8 mouse cellular contexts compared by ENCODE assay signal in the genomic region with DNA sequence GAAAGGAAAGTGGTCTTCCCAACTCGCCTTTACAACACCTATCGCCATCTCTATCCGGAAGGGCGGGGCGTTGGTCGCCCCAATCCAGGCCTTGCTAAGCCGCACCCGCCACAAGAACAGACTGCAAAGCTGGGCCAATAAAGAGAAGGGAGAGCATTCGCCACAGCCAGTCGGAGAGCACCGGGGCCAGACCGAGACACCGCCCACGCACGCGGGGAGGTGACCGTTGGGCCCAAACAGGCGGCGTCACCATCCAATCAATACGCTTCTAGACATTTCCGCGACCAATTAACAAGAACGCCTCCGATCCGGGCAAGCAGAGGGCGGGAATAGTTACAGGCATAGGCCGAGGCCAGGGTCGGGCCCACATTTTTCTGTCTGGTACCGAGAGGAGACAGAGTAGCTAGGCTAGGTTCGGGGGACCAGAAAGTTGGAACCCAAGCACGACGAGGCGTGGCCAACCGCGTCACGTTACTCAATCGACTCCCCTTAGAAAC. TPM values are rescaled to one million over a fixed set of nuclear protein-coding genes. Genes with fewer than 3 reads are reported as not detected.
DNase-seq lines count a peak whose midpoint lies in the region; ATAC-seq and TF ChIP-seq lines count a peak whose summit lies in the region.

No protein-coding gene starts in this region.

- H3K4me2 ChIP-seq in heart, embryonic 11.5 days: peak overlapping the region; percentile 83
- H3K4me2 ChIP-seq in kidney, embryonic 16.5 days (replicated peaks; ENCODE audit: low read depth, low read length): peak overlapping the region; percentile 60
- peak overlapping the region; percentile 97 for H3K4me2 ChIP-seq in myocyte (ENCODE audit: low read depth)

- peak; percentile 95 for ATAC-seq in heart, embryonic 11.5 days (replicated peaks; ENCODE audit: insufficient number of reproducible peaks, low FRiP score, low TSS enrichment)
- ATAC-seq in kidney, embryonic 16.5 days (ENCODE audit: low FRiP score, low TSS enrichment): peak; percentile 96

- H3K4me1 ChIP-seq in erythroblast, embryonic 14.5 days (ENCODE audit: control insufficient read depth): peaks cover 59% of the 10 kb centered on the region
- peaks cover 14% of the 10 kb centered on the region for H3K4me1 ChIP-seq in heart, embryonic 11.5 days (ENCODE audit: control insufficient read depth, insufficient read depth, low read length)
- H3K4me1 ChIP-seq in kidney, embryonic 16.5 days (ENCODE audit: insufficient read depth, low read length): peaks cover 18% of the 10 kb centered on the region
- peaks cover 8% of the 10 kb centered on the region; the same call in 1 of the 2 replicates for H3K4me1 ChIP-seq in liver, adult 2 months (ENCODE audit: control insufficient read depth, insufficient read depth, low read length)

- H3K36me3 ChIP-seq in C2C12 (ENCODE audit: control insufficient read depth, insufficient read depth) (peaks cover 24% of the 10 kb centered on the region), myocyte (ENCODE audit: control insufficient read depth, insufficient read depth) (peaks cover 10% of the 10 kb centered on the region)
- H3K36me3 ChIP-seq in erythroblast, embryonic 14.5 days (ENCODE audit: control insufficient read depth): peaks cover 40% of the 10 kb centered on the region
- peaks cover 7% of the 10 kb centered on the region; the same call in 1 of the 2 replicates for H3K36me3 ChIP-seq in heart, embryonic 11.5 days (ENCODE audit: control insufficient read depth, insufficient read depth, low read length)
- H3K36me3 ChIP-seq in kidney, embryonic 16.5 days (ENCODE audit: insufficient read depth, low read length): peaks cover 7% of the 10 kb centered on the region; the same call in 1 of the 2 replicates
- peaks cover 6% of the 10 kb centered on the region for H3K36me3 ChIP-seq in liver, adult 2 months (ENCODE audit: control insufficient read depth, insufficient read depth, low read length)
- peaks cover 5% of the 10 kb centered on the region for H3K36me3 ChIP-seq in splenic B cell, adult 2 months (ENCODE audit: control insufficient read depth, insufficient read depth, low read length, poor library complexity, severe bottlenecking)

- H3K27ac ChIP-seq in heart, embryonic 11.5 days (ENCODE audit: low read depth, low read length): peak overlapping the region; percentile 99
- H3K27ac ChIP-seq in kidney, embryonic 16.5 days (ENCODE audit: low read length): peak overlapping the region; percentile 99
- peak overlapping the region; percentile 87 for H3K27ac ChIP-seq in liver, adult 2 months (replicated peaks; ENCODE audit: insufficient read depth, low read depth, low read length)

- H3K27me3 ChIP-seq in C2C12 (ENCODE audit: control insufficient read depth, insufficient read depth, insufficient read length) (no peaks in the 10 kb centered on the region), myocyte (ENCODE audit: control insufficient read depth, insufficient read depth, insufficient read length) (no peaks in the 10 kb centered on the region)
- no peaks in the 10 kb centered on the region for H3K27me3 ChIP-seq in erythroblast, embryonic 14.5 days (ENCODE audit: control insufficient read depth)
- no peaks in the 10 kb centered on the region for H3K27me3 ChIP-seq in heart, embryonic 11.5 days (ENCODE audit: control insufficient read depth, insufficient read depth, low read length)
- H3K27me3 ChIP-seq in kidney, embryonic 16.5 days (ENCODE audit: insufficient read depth, low read length): no peaks in the 10 kb centered on the region
- no peaks in the 10 kb centered on the region for H3K27me3 ChIP-seq in liver, adult 2 months (ENCODE audit: control insufficient read depth, insufficient read depth, low read length)
- no peaks in the 10 kb centered on the region for H3K27me3 ChIP-seq in splenic B cell, adult 2 months (ENCODE audit: control insufficient read depth, insufficient read depth, low read length, poor library complexity, severe bottlenecking)

- peak overlapping the region; percentile 99 for H3K4me3 ChIP-seq in C2C12 (ENCODE audit: insufficient read depth, poor library complexity, severe bottlenecking)
- H3K4me3 ChIP-seq in erythroblast, embryonic 14.5 days (replicated peaks): peak overlapping the region; percentile 79
- H3K4me3 ChIP-seq in heart, embryonic 11.5 days (ENCODE audit: low read depth, low read length): peak overlapping the region; percentile 98
- H3K4me3 ChIP-seq in kidney, embryonic 16.5 days (ENCODE audit: low read length): peak overlapping the region; percentile 97
- H3K4me3 ChIP-seq in liver, adult 2 months (ENCODE audit: insufficient read depth, low read depth, low read length): peak overlapping the region; percentile 75
- peak overlapping the region; percentile 57 for H3K4me3 ChIP-seq in myocyte

- peak overlapping the region; percentile 99 for H3K9ac ChIP-seq in heart, embryonic 11.5 days (ENCODE audit: low read depth, low read length)
- H3K9ac ChIP-seq in kidney, embryonic 16.5 days (replicated peaks; ENCODE audit: low read length): peak overlapping the region; percentile 99
- H3K9ac ChIP-seq in liver, adult 2 months (ENCODE audit: low read depth, low read length): peak overlapping the region; percentile 88

- H3ac ChIP-seq in C2C12 (ENCODE audit: control insufficient read depth, insufficient read length, low read depth): peak overlapping the region; percentile 88
- H3ac ChIP-seq in myocyte (ENCODE audit: control insufficient read depth, insufficient read length): peak overlapping the region; percentile 46

- peak; percentile 100 for DNase-seq in brain, embryonic 14.5 days (ENCODE audit: low read depth)
- peak; percentile 95 for DNase-seq in liver, adult 2 months (ENCODE audit: extremely low read depth, low read depth, low spot score)
- peak; percentile 99 for DNase-seq in splenic B cell, adult 2 months (ENCODE audit: low read depth, low spot score)

- no peak for TF ChIP-seq CTCF in C2C12 (IDR thresholded peaks at IDR 0.05; ENCODE audit: control insufficient read depth, insufficient read depth, insufficient read length)
- no peak for TF ChIP-seq CTCF in brain, embryonic 14.5 days (IDR thresholded peaks at IDR 0.05; ENCODE audit: borderline replicate concordance, extremely low read depth, insufficient read depth, insufficient read length)
- TF ChIP-seq CTCF in liver, adult 2 months (IDR thresholded peaks at IDR 0.05; ENCODE audit: low read depth, low read length): no peak

- no peak for TF ChIP-seq POLR2A in brain, embryonic 14.5 days (IDR thresholded peaks at IDR 0.05; ENCODE audit: borderline replicate concordance, extremely low read depth, insufficient read depth, insufficient read length, poor library complexity, severe bottlenecking)
- no peak for TF ChIP-seq POLR2A in liver, adult 2 months (IDR thresholded peaks at IDR 0.05; ENCODE audit: extremely low read depth, insufficient read depth, low read length)
- no peak for TF ChIP-seq POLR2A in myocyte (IDR thresholded peaks at IDR 0.05; ENCODE audit: insufficient read length, low read depth)

- under 1% methylated on average over 36 of the region's 37 CpGs for WGBS in heart, embryonic 11.5 days (ENCODE audit: insufficient replicate concordance)
- WGBS in kidney, embryonic 16.5 days: 0% methylated on average over 37 of the region's 37 CpGs
- WGBS in liver, adult 2 months: under 1% methylated on average over 37 of the region's 37 CpGs

- peaks cover 62% of the 10 kb centered on the region for H3K79me2 ChIP-seq in C2C12 (ENCODE audit: control insufficient read depth, insufficient read depth)
- peaks cover 18% of the 10 kb centered on the region; the same call in 1 of the 2 replicates for H3K79me2 ChIP-seq in liver, adult 2 months (ENCODE audit: control insufficient read depth, insufficient read depth, low read length)
- H3K79me2 ChIP-seq in myocyte (ENCODE audit: control insufficient read depth, insufficient read depth): peaks cover 52% of the 10 kb centered on the region

- H3K79me3 ChIP-seq in C2C12 (ENCODE audit: low read depth): peaks cover 45% of the 10 kb centered on the region

- no peaks in the 10 kb centered on the region for H3K9me3 ChIP-seq in erythroblast, embryonic 14.5 days (ENCODE audit: control insufficient read depth, low read length)
- H3K9me3 ChIP-seq in heart, embryonic 11.5 days (replicated peaks; ENCODE audit: control insufficient read depth, low read length): no peaks in the 10 kb centered on the region
- no peaks in the 10 kb centered on the region for H3K9me3 ChIP-seq in kidney, embryonic 16.5 days (ENCODE audit: low read length)

TF ChIP-seq in C2C12, 6 proteins besides CTCF, POLR2A, EP300 and RAD21:
- peak; percentile 75 for TF ChIP-seq MAX (IDR thresholded peaks at IDR 0.05)
- TF ChIP-seq MYOG (IDR thresholded peaks at IDR 0.05; ENCODE audit: control insufficient read depth, extremely low read depth, insufficient read length): no peak

TF ChIP-seq in myocyte, 11 proteins besides CTCF, POLR2A, EP300 and RAD21 (continues in another document):
- peak; percentile 83 for TF ChIP-seq POLR2AphosphoS2 (IDR thresholded peaks at IDR 0.05; ENCODE audit: insufficient read length, low read depth)

RNA-seq across cellular contexts. Expression of a gene that starts 0.5 kb away (rescaled TPM):
- polyA plus RNA-seq in C2C12 (2012; fragmentation: generic; extraction: Trizol): 44.3 TPM
- polyA plus RNA-seq in brain, embryonic 14.5 days (2012; rRNA removed): 48.5 and 50.9 TPM in 2 replicates
- 1.3 and 1.4 TPM in 2 replicates for polyA plus RNA-seq in erythroblast, embryonic 14.5 days (2012)
- polyA plus RNA-seq in heart, embryonic 11.5 days (2014; fragmentation: Nextera tagmentation; extraction: Ambion mirVana): 43.2 and 55.1 TPM in 2 replicates
- 85.0 and 92.3 TPM in 2 replicates for polyA plus RNA-seq in kidney, embryonic 16.5 days (2015; fragmentation: Nextera tagmentation; extraction: Ambion mirVana)
- 12.2 and 15.6 TPM in 2 replicates for total RNA-seq in liver, adult 2 months (2014; rRNA removed)
- 12.9 and 13.1 TPM in 2 replicates for polyA plus RNA-seq in liver, adult 2 months (2012; rRNA removed)
- 52.2 TPM for polyA plus RNA-seq in myocyte (2012; fragmentation: generic; extraction: Trizol)

RNA-seq across cellular contexts. Expression of a gene that starts 27.3 kb away (rescaled TPM):
- 7.7 TPM for polyA plus RNA-seq in C2C12 (2012; fragmentation: generic; extraction: Trizol)
- 9.9 and 14.4 TPM in 2 replicates for polyA plus RNA-seq in brain, embryonic 14.5 days (2012; rRNA removed)
- polyA plus RNA-seq in erythroblast, embryonic 14.5 days (2012): 184 and 248 TPM in 2 replicates
- 14.3 and 19.4 TPM in 2 replicates for polyA plus RNA-seq in heart, embryonic 11.5 days (2014; fragmentation: Nextera tagmentation; extraction: Ambion mirVana)
- 9.9 and 10.1 TPM in 2 replicates for polyA plus RNA-seq in kidney, embryonic 16.5 days (2015; fragmentation: Nextera tagmentation; extraction: Ambion mirVana)
- total RNA-seq in liver, adult 2 months (2014; rRNA removed): 1.8 TPM in 2 replicates
- polyA plus RNA-seq in liver, adult 2 months (2012; rRNA removed): 6.4 and 7.4 TPM in 2 replicates
- polyA plus RNA-seq in myocyte (2012; fragmentation: generic; extraction: Trizol): 9.7 TPM

RNA-seq across cellular contexts. Expression of a gene that starts 48.2 kb away (rescaled TPM):
- polyA plus RNA-seq in C2C12 (2012; fragmentation: generic; extraction: Trizol) (0.04 TPM), myocyte (2012; fragmentation: generic; extraction: Trizol) (8.3 TPM)
- polyA plus RNA-seq in brain, embryonic 14.5 days (2012; rRNA removed): not detected in 2 replicates
- not detected in 2 replicates for polyA plus RNA-seq in erythroblast, embryonic 14.5 days (2012)
- polyA plus RNA-seq in heart, embryonic 11.5 days (2014; fragmentation: Nextera tagmentation; extraction: Ambion mirVana): 0.13 TPM in 1 of 2 replicates, not detected in the other
- 0.12 TPM in 1 of 2 replicates, not detected in the other for polyA plus RNA-seq in kidney, embryonic 16.5 days (2015; fragmentation: Nextera tagmentation; extraction: Ambion mirVana)
- not detected in 2 replicates for total RNA-seq in liver, adult 2 months (2014; rRNA removed)
- polyA plus RNA-seq in liver, adult 2 months (2012; rRNA removed): not detected in 2 replicates

Comparison
In these comparisons a context has a peak if more than half of its experiments do, and no peak if none do; other contexts are left out.
1. Peak in every context shown above with its lines: DNase-seq, ATAC-seq, H3K4me3 ChIP-seq and H3K27ac ChIP-seq.